In the genomic region with DNA sequence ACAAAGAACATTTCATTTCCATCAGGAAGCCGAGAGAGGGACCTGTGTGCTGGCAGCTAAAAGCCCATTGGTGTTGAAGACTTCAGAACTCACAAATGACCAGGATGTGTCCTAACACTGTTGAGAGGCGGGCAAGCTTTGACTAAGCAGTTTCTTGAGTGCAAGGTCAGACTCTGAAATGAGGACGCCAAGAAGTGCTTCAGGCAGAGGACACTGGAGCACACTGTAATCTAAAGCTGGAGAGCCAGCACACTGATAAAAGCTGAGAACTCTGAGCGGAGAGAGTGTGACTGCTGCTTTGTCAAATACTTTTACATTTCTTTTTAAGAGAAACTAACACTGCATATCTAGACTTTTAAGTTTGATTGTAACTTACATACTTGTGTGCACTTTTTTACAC, we compare ENCODE assay signal across 9 mouse cellular contexts.
DNase-seq lines count a peak whose midpoint lies in the region; ATAC-seq and TF ChIP-seq lines count a peak whose summit lies in the region.
"Had no signal": no experiment of that assay in that cellular context is flagged by ENCODE, and none has a peak within 500 bp of the region (broad histone marks: within the 10 kb centered on the region; RNA-seq: fewer than 3 reads in every experiment).

No protein-coding gene starts in this region.

- no peak for DNase-seq in layer of hippocampus, adult 2 months (ENCODE audit: low spot score in 2 of 2)
- DNase-seq in layer of hippocampus, adult 18-20 months (ENCODE audit: low spot score in 2 of 2), result no peak
- DNase-seq in liver, embryonic 14.5 days (ENCODE audit: low read depth in 3 of 3, low spot score in 3 of 3), result no peak
- DNase-seq in right cerebral cortex, postnatal 4 days, result no peak
- no peak for DNase-seq in midbrain, embryonic 14.5 days
- no peak for DNase-seq in gastrocnemius, adult 8-10 months (ENCODE audit: low spot score in 2 of 2)

- no peaks in the 10 kb centered on the region for H3K9me3 ChIP-seq in heart, embryonic 15.5 days (replicated peaks)
- no peaks in the 10 kb centered on the region for H3K9me3 ChIP-seq in liver, embryonic 14.5 days (ENCODE audit: control insufficient read depth, low read length)
- H3K9me3 ChIP-seq in midbrain, embryonic 14.5 days (ENCODE audit: control insufficient read depth, low read length), result no peaks in the 10 kb centered on the region

- TF ChIP-seq EP300 in liver, embryonic 14.5 days (IDR thresholded peaks at IDR 0.05; ENCODE audit: low read depth), result no peak

- H3K27me3 ChIP-seq in heart, embryonic 15.5 days, result no peaks in the 10 kb centered on the region
- H3K27me3 ChIP-seq in liver, embryonic 14.5 days (ENCODE audit: control insufficient read depth, insufficient read depth, low read length), result no peaks in the 10 kb centered on the region
- H3K27me3 ChIP-seq in testis, adult 2 months (ENCODE audit: control insufficient read depth, insufficient read depth, low read length), result no peaks in the 10 kb centered on the region
- H3K27me3 ChIP-seq in midbrain, embryonic 14.5 days (ENCODE audit: control insufficient read depth, insufficient read depth, low read length), result no peaks in the 10 kb centered on the region
- H3K27me3 ChIP-seq: Patski had no signal

- no peak for TF ChIP-seq CTCF in layer of hippocampus, adult 2 months (conservative IDR thresholded peaks at IDR 0.05)
- TF ChIP-seq CTCF in liver, embryonic 14.5 days (IDR thresholded peaks at IDR 0.05; ENCODE audit: low read depth), result no peak
- TF ChIP-seq CTCF in testis, adult 2 months (IDR thresholded peaks at IDR 0.05; ENCODE audit: control insufficient read depth, insufficient read depth, insufficient replicate concordance, low read depth, low read length), result no peak

- no peaks in the 10 kb centered on the region for H3K36me3 ChIP-seq in heart, embryonic 15.5 days
- no peaks in the 10 kb centered on the region for H3K36me3 ChIP-seq in liver, embryonic 14.5 days (replicated peaks; ENCODE audit: control insufficient read depth, insufficient read depth, low read depth)
- H3K36me3 ChIP-seq in testis, adult 2 months (ENCODE audit: control insufficient read depth, insufficient read depth, low read length), result no peaks in the 10 kb centered on the region
- no peaks in the 10 kb centered on the region for H3K36me3 ChIP-seq in midbrain, embryonic 14.5 days (ENCODE audit: control insufficient read depth, insufficient read depth, low read length)

- H3K9ac ChIP-seq in heart, embryonic 15.5 days, result no peak overlapping the region
- no peak overlapping the region for H3K9ac ChIP-seq in liver, embryonic 14.5 days (replicated peaks)
- H3K9ac ChIP-seq in midbrain, embryonic 14.5 days (replicated peaks; ENCODE audit: low read length), result no peak overlapping the region

- WGBS in heart, embryonic 15.5 days, result 12% methylated on average over 4 of the region's 4 CpGs
- 13% methylated on average over 4 of the region's 4 CpGs for WGBS in liver, embryonic 14.5 days (ENCODE audit: insufficient replicate concordance)
- WGBS in midbrain, embryonic 14.5 days, result 86% methylated on average over 4 of the region's 4 CpGs

- H3K27ac ChIP-seq in layer of hippocampus, adult 2 months, result peak overlapping the region; percentile 68
- H3K27ac ChIP-seq in heart, embryonic 15.5 days, result peak overlapping the region; percentile 79
- peak overlapping the region; percentile 25; the same call in 1 of the 2 replicates for H3K27ac ChIP-seq in liver, embryonic 14.5 days
- peak overlapping the region; percentile 79 for H3K27ac ChIP-seq in testis, adult 2 months (ENCODE audit: control insufficient read depth, insufficient read depth, low read depth, low read length)
- H3K27ac ChIP-seq in midbrain, embryonic 14.5 days (replicated peaks; ENCODE audit: low read depth, low read length), result no peak overlapping the region

- H3K4me3 ChIP-seq in layer of hippocampus, adult 2 months, result no peak overlapping the region
- no peak overlapping the region for H3K4me3 ChIP-seq in heart, embryonic 15.5 days
- H3K4me3 ChIP-seq in liver, embryonic 14.5 days (ENCODE audit: insufficient read depth in 1 of 2, low read depth in 2 of 2, low read length in 2 of 2), result peak overlapping the region in 1 of 2 experiments; percentile 16; a peak in 1 of 4 replicates
- H3K4me3 ChIP-seq in testis, adult 2 months (ENCODE audit: control insufficient read depth, low read depth, low read length), result no peak overlapping the region
- no peak overlapping the region for H3K4me3 ChIP-seq in midbrain, embryonic 14.5 days (replicated peaks; ENCODE audit: low read depth, low read length)

- no peak for TF ChIP-seq POLR2A in testis, adult 2 months (IDR thresholded peaks at IDR 0.05; ENCODE audit: control insufficient read depth, low read depth, low read length)

- peak; percentile 40; the same call in 1 of the 2 replicates for ATAC-seq in heart, embryonic 15.5 days (replicated peaks; ENCODE audit: insufficient number of reproducible peaks, insufficient read depth, low FRiP score, low read depth)
- peak; percentile 66 for ATAC-seq in liver, embryonic 14.5 days (ENCODE audit: insufficient read depth)
- ATAC-seq in midbrain, embryonic 14.5 days (ENCODE audit: low FRiP score, low TSS enrichment), result no peak
- ATAC-seq: Patski had no signal

- peak overlapping the region; percentile 41 for H3K4me2 ChIP-seq in heart, embryonic 15.5 days
- H3K4me2 ChIP-seq in liver, embryonic 14.5 days (ENCODE audit: low read depth), result peak overlapping the region; percentile 57
- no peak overlapping the region for H3K4me2 ChIP-seq in midbrain, embryonic 14.5 days (ENCODE audit: low read length)

- peaks cover 40% of the 10 kb centered on the region for H3K4me1 ChIP-seq in heart, embryonic 15.5 days (replicated peaks)
- peaks cover 19 to 30% of the 10 kb centered on the region in 2 experiments for H3K4me1 ChIP-seq in liver, embryonic 14.5 days (replicated peaks; ENCODE audit: control insufficient read depth in 2 of 2, insufficient read depth in 2 of 2, low read length in 1 of 2)
- no peaks in the 10 kb centered on the region for H3K4me1 ChIP-seq in testis, adult 2 months (ENCODE audit: control insufficient read depth, insufficient read depth, low read length)
- no peaks in the 10 kb centered on the region for H3K4me1 ChIP-seq in midbrain, embryonic 14.5 days (ENCODE audit: control insufficient read depth, insufficient read depth, low read length)
